Mouse (Mus musculus) mature B cell (primary cell): ENCODE measurements around the gene Tph1.
"Not testable (repeated sequence)": the region's sequence is repeated elsewhere in the genome, so short reads cannot be mapped to it uniquely, and the experiment has no call there.

ENCODE experiments used
- in situ Hi-C: fragments of 300-500 bp; cut with MboI; formaldehyde crosslinking; loops from 2 replicates; pipeline ENCODE4 v1.14.3; 2019

Gene Tph1

DNA sequence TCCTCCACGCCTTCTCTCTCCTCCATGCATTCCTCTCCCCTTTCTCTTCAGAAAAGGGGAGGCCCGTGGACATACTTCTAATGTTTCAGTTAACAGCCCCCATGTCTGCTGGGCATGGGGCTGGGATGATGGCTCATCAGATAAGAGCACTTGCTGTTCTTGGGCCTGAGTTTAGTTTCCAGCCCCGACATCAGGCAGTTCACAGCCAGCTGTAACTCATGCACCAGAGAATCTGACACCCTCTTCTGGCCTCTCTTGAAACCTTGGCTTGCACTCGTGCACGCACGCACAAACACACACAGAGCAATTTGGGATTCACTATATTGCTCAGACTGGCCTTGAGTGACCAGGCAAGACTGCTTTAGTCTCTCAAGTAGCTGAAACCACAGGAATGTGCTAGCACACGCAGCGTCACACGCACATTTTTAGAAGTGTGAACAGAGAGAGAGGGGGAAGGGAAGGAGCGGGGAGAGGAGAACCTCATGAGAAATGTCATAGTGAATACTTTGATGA lies at the start of gene Tph1:
Gene Tph1 (minus strand): TSS at position 378 of the 513 bp plus-strand sequence.
- in situ Hi-C loops = no loop called here

- in situ Hi-C loops = no loop called here
Observed at GRCm38 (mm10) chr7:46720460-46720859, 48.1 kb upstream of the Tph1 start.

- in situ Hi-C loops = no loop called here
Observed at GRCm38 (mm10) chr7:46719526-46719925, 47.2 kb upstream of the Tph1 start.

GRCm38 (mm10) chr7:46718591-46719270 lies 46.4 kb upstream of the Tph1 start:
- in situ Hi-C loops = no loop called here

- in situ Hi-C loops = no loop called here
Observed at GRCm38 (mm10) chr7:46716897-46717296, 44.6 kb upstream of the Tph1 start.

DNA sequence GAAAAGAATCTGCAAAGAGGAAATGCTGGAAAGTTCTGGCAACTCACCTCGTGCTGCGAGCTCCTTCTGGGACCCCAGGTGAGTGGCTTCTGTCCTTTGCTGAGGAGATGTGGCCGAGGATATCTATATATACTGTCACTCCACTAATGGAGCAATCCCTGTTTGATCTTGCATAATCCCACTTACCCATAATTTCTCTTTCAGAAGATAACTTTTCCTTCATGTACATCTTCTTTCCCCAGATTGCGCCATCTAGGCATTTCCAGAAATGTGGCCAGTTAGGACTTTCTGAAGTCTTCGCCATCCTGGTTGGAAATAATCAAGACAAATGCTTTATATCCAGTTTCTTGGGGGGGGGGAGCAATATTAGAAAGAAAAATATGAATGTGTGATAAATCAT lies 43.3 kb upstream of the Tph1 start, which contains the start of gene Saa3:
Gene Saa3 (minus strand): TSS at position 101 of the 400 bp plus-strand sequence.
- in situ Hi-C loops = no loop called here

- in situ Hi-C loops = no loop called here
Observed at GRCm38 (mm10) chr7:46714518-46714917, 42.2 kb upstream of the Tph1 start.

GRCm38 (mm10) chr7:46712250-46712649 lies 39.9 kb upstream of the Tph1 start:
- in situ Hi-C loops = no loop called here

GRCm38 (mm10) chr7:46710390-46710844 lies 38.1 kb upstream of the Tph1 start, which contains the start of gene Saal1:
Gene Saal1 (minus strand): TSS chr7:46710680.
- in situ Hi-C loops = no loop called here

DNA sequence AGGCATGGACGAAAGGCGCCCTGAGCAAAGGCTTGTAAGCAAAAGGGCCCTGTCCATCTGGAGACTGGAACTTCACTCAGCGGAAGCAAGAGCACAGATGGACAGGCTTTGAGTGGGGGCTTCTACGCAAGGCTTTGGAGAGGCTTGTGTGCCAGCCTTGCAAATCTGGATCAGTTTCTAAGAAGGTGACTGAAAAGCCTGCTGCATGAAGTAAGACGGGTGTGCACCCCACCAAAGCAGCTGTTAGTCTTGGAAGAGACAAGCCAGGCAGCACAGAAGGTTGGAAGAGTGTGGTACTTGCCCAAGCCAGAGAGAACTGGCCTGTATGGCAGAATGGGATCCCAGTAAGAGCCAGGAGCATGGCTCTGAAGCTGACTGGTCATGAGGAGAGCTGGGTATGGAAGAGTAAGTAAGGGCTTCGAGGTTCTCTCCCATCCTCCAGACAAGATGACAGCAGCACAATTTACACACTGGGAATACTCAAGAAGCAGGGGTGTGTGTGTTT lies 28.2 kb upstream of the Tph1 start:
- in situ Hi-C loops = no loop called here

- in situ Hi-C loops = no loop called here
Observed at GRCm38 (mm10) chr7:46696754-46697153, 24.4 kb upstream of the Tph1 start.

- in situ Hi-C loops = no loop called here
Observed at GRCm38 (mm10) chr7:46686827-46687226, 14.5 kb upstream of the Tph1 start.

DNA sequence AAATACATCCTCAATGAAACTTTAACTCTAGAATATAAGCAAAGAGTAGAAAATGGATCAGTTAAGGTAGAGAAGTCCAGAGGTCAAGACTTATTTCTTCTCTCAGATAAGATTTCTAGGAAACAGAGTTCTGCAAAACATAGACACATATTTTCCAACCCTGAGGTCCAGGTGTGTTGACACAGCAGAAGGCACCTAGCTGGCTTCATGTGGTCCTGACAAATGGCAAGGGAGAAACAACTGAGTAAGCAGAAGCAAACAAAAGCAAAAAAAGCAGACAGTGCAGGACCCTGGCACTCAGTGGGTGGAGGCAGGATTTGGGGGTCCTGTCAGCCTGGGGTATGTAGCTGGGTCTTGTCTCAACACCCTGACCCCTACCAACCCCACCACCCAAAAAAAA lies 8.4 kb upstream of the Tph1 start:
- in situ Hi-C loops = no loop called here

DNA sequence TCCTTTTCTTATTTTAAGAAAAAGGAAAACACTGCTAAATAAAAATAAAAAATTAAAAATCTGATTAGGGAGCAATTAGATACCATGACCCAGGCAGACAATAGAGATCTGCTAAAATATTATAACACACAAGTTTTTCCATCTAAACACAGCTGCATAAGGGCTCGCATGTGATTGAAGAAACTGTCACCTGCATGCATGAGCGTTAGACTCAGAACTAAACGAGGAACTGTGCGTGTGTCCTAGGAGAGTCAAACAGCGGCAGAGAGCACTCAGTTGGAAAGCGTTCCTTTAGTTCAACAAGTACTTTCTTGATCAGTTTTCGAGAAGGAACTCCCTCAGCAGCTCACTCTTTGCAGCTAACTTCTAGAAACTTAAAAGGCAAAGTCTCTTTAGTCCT lies 6.7 kb upstream of the Tph1 start:
- in situ Hi-C loops = not testable (repeated sequence)

- in situ Hi-C loops = no loop called here
Observed at GRCm38 (mm10) chr7:46678417-46678816, 6.1 kb upstream of the Tph1 start.

DNA sequence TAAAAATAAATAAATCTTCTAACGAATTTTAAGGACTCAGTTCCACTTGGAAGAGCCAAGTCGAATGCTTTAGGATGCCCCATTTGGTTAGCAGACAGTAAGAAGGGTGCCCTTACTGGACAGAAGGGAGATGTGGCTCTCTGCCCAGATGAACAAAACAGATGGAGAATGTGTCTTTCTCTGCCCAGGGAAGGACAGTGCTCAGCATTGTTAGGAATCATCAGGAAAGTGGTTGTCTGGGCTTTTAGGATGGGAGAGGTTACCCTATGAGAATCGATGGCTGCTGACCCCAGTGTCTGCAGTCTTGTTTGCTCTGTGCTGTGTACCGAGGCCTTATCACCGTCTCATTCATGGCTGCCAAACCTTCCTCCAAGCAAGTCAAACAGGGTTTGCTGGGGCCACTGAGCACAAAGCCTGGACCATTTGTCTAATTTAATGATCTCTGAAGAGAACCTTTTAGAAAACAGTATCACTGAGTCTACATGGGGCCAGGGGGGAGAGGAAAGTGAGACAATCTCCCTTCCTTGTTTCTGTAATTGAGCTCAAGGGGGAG lies 4.5 kb upstream of the Tph1 start:
- in situ Hi-C loops = no loop called here

- in situ Hi-C loops = no loop called here
Observed at GRCm38 (mm10) chr7:46675886-46676285, 3.5 kb upstream of the Tph1 start.

- in situ Hi-C loops = no loop called here
Observed at GRCm38 (mm10) chr7:46675061-46675460, 2.7 kb upstream of the Tph1 start.

- in situ Hi-C loops = no loop called here
Observed at GRCm38 (mm10) chr7:46667256-46667655, 5.1 kb downstream of the Tph1 start.

DNA sequence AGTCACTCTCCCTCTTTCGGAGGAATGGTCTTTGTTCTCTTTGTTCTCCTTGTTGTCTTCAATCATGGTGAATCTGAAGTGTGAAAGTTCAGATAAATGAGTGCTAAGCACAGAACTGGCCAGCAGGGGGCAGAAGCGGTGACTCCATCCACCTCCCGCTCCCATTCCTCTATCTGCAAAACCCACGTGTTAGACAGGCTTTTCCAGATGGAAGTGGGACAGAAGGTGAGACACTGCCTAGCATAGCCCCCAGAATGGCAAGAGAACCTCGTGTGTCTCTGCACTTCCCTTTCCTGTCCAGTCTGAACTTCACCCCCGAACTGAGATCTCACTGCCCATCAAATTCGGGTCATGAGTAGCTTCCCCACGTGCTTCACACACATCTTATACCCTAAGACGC lies 7.1 kb downstream of the Tph1 start:
- in situ Hi-C loops = no loop called here

DNA sequence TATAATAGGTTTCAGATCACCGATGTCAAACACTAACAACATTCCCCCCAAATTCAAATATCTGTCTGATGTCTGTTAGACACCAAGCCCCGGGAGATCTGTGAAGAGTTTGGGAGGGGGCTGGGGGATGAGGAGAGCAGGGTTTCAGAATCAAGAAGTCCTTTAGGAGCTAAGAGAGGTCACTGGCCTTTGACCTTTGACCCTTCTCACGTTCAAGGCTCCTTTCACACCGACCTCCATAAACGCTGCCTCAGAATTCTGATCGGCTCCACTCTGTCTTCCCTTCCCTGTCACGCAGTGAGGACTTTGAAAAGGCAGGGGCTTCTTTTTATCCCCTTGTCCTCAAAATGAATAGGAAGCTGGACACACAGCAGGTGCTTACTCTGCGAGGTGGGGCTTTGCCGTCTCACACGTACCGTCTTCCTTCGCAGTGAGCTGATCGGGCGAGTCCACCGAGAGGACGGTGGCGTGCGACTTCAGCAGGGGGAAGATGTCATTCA lies 10.7 kb downstream of the Tph1 start:
- in situ Hi-C loops = no loop called here

- in situ Hi-C loops = no loop called here
Observed at GRCm38 (mm10) chr7:46652279-46652678, 20.1 kb downstream of the Tph1 start.

DNA sequence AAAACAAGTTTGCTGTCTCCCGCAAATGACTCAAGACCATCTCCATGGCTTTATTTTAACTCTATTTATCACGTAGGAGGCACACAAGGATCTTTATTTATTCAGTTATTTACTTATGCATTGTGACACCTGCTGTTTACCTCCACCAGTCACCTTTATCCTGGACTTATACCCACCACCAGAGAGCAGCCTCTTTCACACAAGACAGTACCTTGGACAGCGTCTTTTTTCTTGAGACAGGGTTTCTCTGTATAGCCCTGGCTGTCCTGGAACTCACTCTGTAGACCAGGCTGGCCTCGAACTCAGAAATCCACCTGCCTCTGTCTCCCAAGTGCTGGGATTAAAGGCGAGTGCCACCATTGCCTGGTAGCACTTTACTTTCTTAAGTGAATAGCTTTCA lies 22.1 kb downstream of the Tph1 start:
- in situ Hi-C loops = not testable (repeated sequence)
